Mouse (Mus musculus) brain, embryonic 14.5 days (tissue): ENCODE data around the gene Abcf3. TPM values are rescaled to one million over a fixed set of nuclear protein-coding genes. Genes with fewer than 3 reads are reported as not detected.

Source experiments
- DNase-seq: peaks from one replicate; pipeline ENCODE4 v3.0.0-alpha.2; 2011; ENCODE audit warnings: low read depth
- CTCF ChIP-seq: fragments of 200-500 bp; IDR thresholded peaks from 2 replicates; pipeline ENCODE4 v1.5.1; 2012; ENCODE audit warnings: inconsistent platforms, mild to moderate bottlenecking, moderate library complexity, borderline replicate concordance; ENCODE audit not compliant: insufficient read depth, insufficient read length; ENCODE audit errors: extremely low read depth
- POLR2A ChIP-seq: fragments of 200-500 bp; IDR thresholded peaks from 2 replicates; pipeline ENCODE4 v1.6.1; 2012; ENCODE audit warnings: mild to moderate bottlenecking, inconsistent platforms, borderline replicate concordance; ENCODE audit not compliant: poor library complexity, insufficient read depth, insufficient read length, severe bottlenecking; ENCODE audit errors: extremely low read depth
- polyA plus RNA-seq: library from polyadenylated mRNA; depleted of rRNA; stranded (reverse); fragments of >200 nt; gene quantifications from 2 replicates; pipeline ENCODE4 v1.2.3, GENCODE M21; 2012; rRNA removed

Gene Abcf3
- polyA plus RNA-seq, result 67.5 TPM in 2 replicates

DNA sequence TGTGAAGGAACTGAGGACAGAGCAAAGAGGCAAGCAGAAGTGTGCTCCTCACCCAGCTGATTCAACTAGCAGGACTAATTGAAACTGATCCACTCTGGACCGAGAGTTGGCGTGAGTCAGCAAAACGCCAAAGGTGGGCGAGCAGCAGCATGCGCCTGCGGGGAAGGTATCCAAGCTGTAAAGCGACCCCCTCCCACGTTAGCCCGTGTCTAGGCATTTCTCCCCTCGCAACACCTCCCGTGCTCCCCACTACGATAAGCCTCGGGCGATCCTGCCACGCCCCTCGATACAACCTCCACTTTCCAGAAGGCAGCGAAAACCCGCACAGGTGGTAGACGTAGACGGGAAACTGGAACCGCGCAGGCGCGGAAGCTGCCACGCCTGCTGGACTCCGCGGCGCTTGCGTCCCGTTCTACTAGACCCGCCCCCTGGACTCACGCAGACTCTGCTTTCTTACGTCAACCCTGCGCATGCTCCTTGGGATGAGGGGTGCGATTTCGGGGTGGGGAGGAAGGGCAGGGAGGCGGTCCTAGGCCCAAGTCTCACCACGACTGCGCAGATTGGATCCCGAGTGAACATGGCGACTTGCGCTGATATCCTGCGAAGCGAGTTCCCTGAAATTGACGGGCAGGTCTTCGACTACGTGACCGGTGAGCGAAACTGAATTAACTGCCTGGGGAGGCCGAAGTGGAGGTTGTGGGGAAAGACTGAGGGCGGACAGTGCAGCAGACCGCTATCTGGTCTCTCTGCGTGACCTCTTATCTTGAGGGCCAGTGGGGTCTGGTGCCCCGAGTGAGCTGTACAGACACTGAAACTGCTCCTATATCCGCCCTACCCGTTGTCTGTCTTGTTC, at the start of gene Abcf3:
Gene Abcf3 (plus strand): TSS at position 482 of the 853 bp plus-strand sequence.
- DNase-seq, result peak; percentile 100
- no peak for TF ChIP-seq CTCF
- no peak for TF ChIP-seq POLR2A

DNA sequence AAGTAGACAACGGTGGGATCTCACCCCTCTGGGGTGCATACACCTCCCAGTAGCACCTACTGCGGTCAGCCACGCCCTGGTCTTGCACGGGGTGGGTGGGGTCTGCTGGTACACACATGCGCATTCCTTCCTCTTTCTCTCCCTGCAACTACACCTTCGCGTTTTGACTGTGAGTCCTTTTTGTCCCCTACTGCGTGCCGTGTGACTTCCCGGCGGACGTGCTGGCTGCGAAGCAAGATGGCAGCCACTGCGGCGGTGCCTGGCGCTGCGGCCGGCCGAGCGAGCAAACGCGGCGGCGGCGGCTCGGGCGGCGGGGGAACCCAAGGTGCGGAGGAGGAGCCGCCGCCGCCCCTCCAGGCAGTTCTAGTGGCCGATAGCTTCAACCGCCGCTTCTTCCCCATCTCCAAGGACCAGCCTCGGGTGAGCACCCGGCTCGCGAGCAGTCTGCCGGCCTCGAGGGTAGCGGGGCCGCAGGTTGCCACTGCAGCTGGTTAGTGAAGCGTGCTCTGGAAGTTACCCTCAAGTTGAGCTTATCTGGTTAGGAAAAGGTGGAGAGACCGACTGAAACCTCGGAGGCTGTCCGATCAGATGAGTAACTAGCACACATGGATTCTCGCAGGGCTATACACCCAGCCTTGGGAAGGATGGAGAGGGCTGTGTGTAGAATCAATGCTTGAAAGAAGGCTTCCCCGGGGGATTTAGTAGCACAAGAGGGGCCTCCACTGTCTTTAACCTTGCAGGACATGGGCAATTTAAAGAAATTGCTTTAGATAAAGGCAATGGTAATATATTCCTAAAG, 49.5 kb upstream of the Abcf3 start, which contains the start of gene Eif2b5:
Gene Eif2b5 (plus strand): TSS at position 141 of the 799 bp plus-strand sequence.
- DNase-seq, result peak; percentile 98
- TF ChIP-seq POLR2A, result peak; percentile 82
- TF ChIP-seq CTCF, result no peak

- DNase-seq, result no peak
- TF ChIP-seq POLR2A (no peak), CTCF (no peak)
These were observed 42.4 kb upstream of the Abcf3 start for GRCm38 (mm10) chr16:20506000-20506399.

GRCm38 (mm10) chr16:20509349-20509748, 39.0 kb upstream of the Abcf3 start:
- peak; percentile 51; the same call in 1 of the 2 replicates for TF ChIP-seq CTCF
- TF ChIP-seq POLR2A, result no peak
- peak; percentile 35 for DNase-seq

- no peak for DNase-seq
- TF ChIP-seq CTCF (no peak), POLR2A (no peak)
These were observed 37.0 kb upstream of the Abcf3 start for GRCm38 (mm10) chr16:20511277-20511847.

DNA sequence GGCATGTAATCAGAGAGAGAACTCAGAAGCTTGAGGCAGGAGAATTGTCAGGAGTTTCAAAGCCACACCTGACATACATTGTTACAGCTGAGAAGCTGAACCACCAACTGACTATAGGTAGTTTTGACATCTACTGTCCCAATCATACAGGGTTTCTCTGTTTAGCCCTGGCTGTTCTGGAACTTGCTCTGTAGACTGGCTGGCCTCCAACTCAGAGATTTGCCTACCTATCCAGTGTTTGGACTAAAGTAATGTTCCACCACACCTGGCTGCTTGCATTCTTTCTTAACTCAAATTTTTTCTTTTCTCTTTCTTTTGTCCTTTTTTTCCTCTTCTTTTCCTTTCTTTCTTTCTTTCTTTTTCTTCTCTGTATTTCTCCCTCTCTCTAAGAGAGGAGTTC, 32.3 kb upstream of the Abcf3 start:
- TF ChIP-seq CTCF, result no peak
- TF ChIP-seq POLR2A, result no peak
- DNase-seq, result no peak

GRCm38 (mm10) chr16:20516726-20517201, 31.6 kb upstream of the Abcf3 start, which contains the start of gene Dvl3:
Dvl3 (plus strand) TSS chr16:20516982.
- peak; percentile 22; the same call in 1 of the 2 replicates for TF ChIP-seq CTCF
- TF ChIP-seq POLR2A, result peak; percentile 92
- DNase-seq, result peak; percentile 96

GRCm38 (mm10) chr16:20517216-20517615, 31.2 kb upstream of the Abcf3 start:
- TF ChIP-seq CTCF, result no peak
- TF ChIP-seq POLR2A, result no peak

GRCm38 (mm10) chr16:20517701-20518374, 30.5 kb upstream of the Abcf3 start:
- DNase-seq, result peak; percentile 88
- TF ChIP-seq CTCF, result no peak
- no peak for TF ChIP-seq POLR2A

More at GRCm38 (mm10) chr16:20517216-20517615, 31.2 kb upstream of the Abcf3 start:
- DNase-seq, result no peak

DNA sequence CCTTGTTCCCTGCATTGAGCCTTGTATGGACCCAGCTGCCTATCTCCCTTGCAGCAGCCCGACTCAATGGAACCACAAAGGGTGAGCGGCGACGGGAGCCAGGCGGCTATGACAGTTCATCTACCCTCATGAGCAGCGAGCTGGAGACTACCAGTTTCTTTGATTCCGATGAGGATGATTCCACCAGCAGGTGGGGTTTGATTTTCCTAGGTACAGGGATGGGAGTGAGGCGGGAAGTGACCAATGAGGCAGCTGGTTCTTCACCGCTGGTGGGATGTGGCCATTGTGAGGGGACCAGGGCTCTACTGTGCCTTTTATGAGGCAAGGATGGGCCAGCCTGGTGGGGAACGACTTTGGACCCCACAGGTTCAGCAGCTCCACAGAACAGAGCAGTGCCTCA, 24.5 kb upstream of the Abcf3 start:
- no peak for DNase-seq
- TF ChIP-seq CTCF (no peak), POLR2A (no peak)
